Mouse (Mus musculus): ENCODE results near the gene Mfap4. TPM values are rescaled to one million over a fixed set of nuclear protein-coding genes. Genes with fewer than 3 reads are reported as not detected.

The Mfap4 gene
- polyA plus RNA-seq, 1 experiment from 2014 or later, result 60.5 TPM

- H3K9me3 ChIP-seq, result no peaks in the 10 kb centered on the region
- ATAC-seq (ENCODE audit: low FRiP score), result no peak
- H3K9ac ChIP-seq, result no peak overlapping the region
- H3K27me3 ChIP-seq, result no peaks in the 10 kb centered on the region
- no peak overlapping the region for H3K27ac ChIP-seq
- WGBS, result 88% methylated on average over 1 of the region's 1 CpGs
- H3K4me3 ChIP-seq, result no peak overlapping the region
- H3K4me2 ChIP-seq, result no peak overlapping the region
- H3K36me3 ChIP-seq, result 0 out of 2 replicates have a peak, but pooled peaks cover 3% of the 10 kb centered on the region
- peaks cover 15% of the 10 kb centered on the region for H3K4me1 ChIP-seq (replicated peaks)
Observed at GRCm38 (mm10) chr11:61497490-61497889, 12.3 kb downstream of the Mfap4 start.

- Histone ChIP-seq H3K9ac (no peak overlapping the region), H3K4me3 (no peak overlapping the region), H3K27ac (no peak overlapping the region), H3K4me2 (no peak overlapping the region), H3K9me3 (no peaks in the 10 kb centered on the region), H3K27me3 (no peaks in the 10 kb centered on the region), H3K4me1 (replicated peaks) (peaks cover 10% of the 10 kb centered on the region; the same call in 1 of the 2 replicates), H3K36me3 (no peaks in the 10 kb centered on the region)
- WGBS, result 82% methylated on average over 6 of the region's 6 CpGs
- ATAC-seq (ENCODE audit: low FRiP score), result no peak
Observed at GRCm38 (mm10) chr11:61498736-61499504, 13.7 kb downstream of the Mfap4 start.

GRCm38 (mm10) chr11:61503933-61504332, 18.7 kb downstream of the Mfap4 start:
- WGBS, result 73% methylated on average over 8 of the region's 8 CpGs
- Histone ChIP-seq H3K36me3 (peaks cover 4% of the 10 kb centered on the region; the same call in 1 of the 2 replicates), H3K9me3 (no peaks in the 10 kb centered on the region), H3K4me1 (replicated peaks) (peaks cover 26% of the 10 kb centered on the region), H3K27ac (peak overlapping the region; percentile 93), H3K4me3 (peak overlapping the region; percentile 67; the same call in 1 of the 2 replicates), H3K27me3 (no peaks in the 10 kb centered on the region), H3K9ac (peak overlapping the region; percentile 80), H3K4me2 (peak overlapping the region; percentile 67)
- ATAC-seq (ENCODE audit: low FRiP score), result no peak

GRCm38 (mm10) chr11:61504713-61505257, 19.6 kb downstream of the Mfap4 start, which contains the start of gene B9d1:
Gene B9d1 (plus strand): TSS chr11:61505144.
- Histone ChIP-seq H3K9me3 (no peaks in the 10 kb centered on the region), H3K4me1 (replicated peaks) (peaks cover 26% of the 10 kb centered on the region), H3K27ac (peak within 1 kb of the TSS; percentile 93), H3K27me3 (no peaks in the 10 kb centered on the region), H3K4me3 (peak within 1 kb of the TSS; percentile 67), H3K4me2 (peak within 1 kb of the TSS; percentile 67), H3K9ac (peak within 1 kb of the TSS; percentile 80), H3K36me3 (peaks cover 12% of the 10 kb centered on the region)
- ATAC-seq (ENCODE audit: low FRiP score), result peak; percentile 95
- WGBS, result under 1% methylated on average over 39 of the region's 39 CpGs

- no peak for ATAC-seq (ENCODE audit: low FRiP score)
- peaks cover 69% of the 10 kb centered on the region for H3K36me3 ChIP-seq
Observed at GRCm38 (mm10) chr11:61514953-61515352, 29.7 kb downstream of the Mfap4 start.

GRCm38 (mm10) chr11:61517971-61518370, 32.7 kb downstream of the Mfap4 start:
- H3K27me3 ChIP-seq, result no peaks in the 10 kb centered on the region
- no peak overlapping the region for H3K4me3 ChIP-seq
- 93% methylated on average over 1 of the region's 1 CpGs for WGBS
- no peak overlapping the region for H3K27ac ChIP-seq
- ATAC-seq (ENCODE audit: low FRiP score), result no peak
- H3K4me1 ChIP-seq (replicated peaks), result no peaks in the 10 kb centered on the region
- H3K9me3 ChIP-seq, result no peaks in the 10 kb centered on the region
- no peak overlapping the region for H3K9ac ChIP-seq
- H3K4me2 ChIP-seq, result no peak overlapping the region
- peaks cover 72% of the 10 kb centered on the region for H3K36me3 ChIP-seq

More at GRCm38 (mm10) chr11:61514953-61515352, 29.7 kb downstream of the Mfap4 start:
- Histone ChIP-seq H3K9me3 (no peaks in the 10 kb centered on the region), H3K9ac (no peak overlapping the region), H3K4me2 (no peak overlapping the region), H3K27me3 (no peaks in the 10 kb centered on the region), H3K27ac (no peak overlapping the region), H3K4me1 (replicated peaks) (no peaks in the 10 kb centered on the region), H3K4me3 (no peak overlapping the region)
- 33% methylated on average over 3 of the region's 3 CpGs for WGBS

GRCm38 (mm10) chr11:61518871-61519270, 33.6 kb downstream of the Mfap4 start:
- no peaks in the 10 kb centered on the region for H3K9me3 ChIP-seq
- no peak for ATAC-seq (ENCODE audit: low FRiP score)
- 95% methylated on average over 3 of the region's 3 CpGs for WGBS
- H3K4me2 ChIP-seq, result no peak overlapping the region
- H3K4me3 ChIP-seq, result no peak overlapping the region
- H3K27me3 ChIP-seq, result no peaks in the 10 kb centered on the region
- peaks cover 71% of the 10 kb centered on the region for H3K36me3 ChIP-seq
- H3K27ac ChIP-seq, result no peak overlapping the region
- H3K9ac ChIP-seq, result no peak overlapping the region
- no peaks in the 10 kb centered on the region for H3K4me1 ChIP-seq (replicated peaks)

GRCm38 (mm10) chr11:61519484-61520107, 34.4 kb downstream of the Mfap4 start:
- H3K4me2 ChIP-seq, result no peak overlapping the region
- no peak for ATAC-seq (ENCODE audit: low FRiP score)
- no peak overlapping the region for H3K27ac ChIP-seq
- H3K9me3 ChIP-seq, result no peaks in the 10 kb centered on the region
- WGBS, result 95% methylated on average over 3 of the region's 3 CpGs
- no peaks in the 10 kb centered on the region for H3K4me1 ChIP-seq (replicated peaks)
- H3K36me3 ChIP-seq, result peaks cover 69% of the 10 kb centered on the region
- no peak overlapping the region for H3K4me3 ChIP-seq
- H3K27me3 ChIP-seq, result no peaks in the 10 kb centered on the region
- H3K9ac ChIP-seq, result no peak overlapping the region

GRCm38 (mm10) chr11:61526872-61527271, 41.6 kb downstream of the Mfap4 start:
- H3K4me1 ChIP-seq (replicated peaks), result peaks cover 19% of the 10 kb centered on the region
- no peak overlapping the region for H3K4me3 ChIP-seq
- 92% methylated on average over 1 of the region's 1 CpGs for WGBS
- no peak overlapping the region for H3K4me2 ChIP-seq
- H3K9ac ChIP-seq, result no peak overlapping the region
- H3K27me3 ChIP-seq, result no peaks in the 10 kb centered on the region
- peaks cover 25% of the 10 kb centered on the region for H3K36me3 ChIP-seq
- ATAC-seq (ENCODE audit: low FRiP score), result no peak
- H3K9me3 ChIP-seq, result no peaks in the 10 kb centered on the region
- H3K27ac ChIP-seq, result no peak overlapping the region

GRCm38 (mm10) chr11:61529268-61529713, 44.1 kb downstream of the Mfap4 start:
- Histone ChIP-seq H3K9me3 (no peaks in the 10 kb centered on the region), H3K36me3 (peaks cover 25% of the 10 kb centered on the region), H3K9ac (no peak overlapping the region), H3K27ac (peak overlapping the region; percentile 36), H3K4me1 (replicated peaks) (peaks cover 21% of the 10 kb centered on the region), H3K27me3 (no peaks in the 10 kb centered on the region), H3K4me3 (no peak overlapping the region), H3K4me2 (no peak overlapping the region)
- ATAC-seq (ENCODE audit: low FRiP score), result peak; percentile 46; the same call in 1 of the 2 replicates
- 27% methylated on average over 4 of the region's 4 CpGs for WGBS

GRCm38 (mm10) chr11:61532820-61533219, 47.6 kb downstream of the Mfap4 start:
- Histone ChIP-seq H3K9ac (no peak overlapping the region), H3K9me3 (no peaks in the 10 kb centered on the region), H3K27ac (no peak overlapping the region), H3K4me2 (no peak overlapping the region), H3K4me3 (no peak overlapping the region), H3K36me3 (peaks cover 22% of the 10 kb centered on the region; the same call in 1 of the 2 replicates), H3K4me1 (replicated peaks) (peaks cover 17% of the 10 kb centered on the region), H3K27me3 (no peaks in the 10 kb centered on the region)
- no peak for ATAC-seq (ENCODE audit: low FRiP score)
- WGBS, result 89% methylated on average over 2 of the region's 2 CpGs

- Histone ChIP-seq H3K27me3 (no peaks in the 10 kb centered on the region), H3K9ac (no peak overlapping the region), H3K36me3 (peaks cover 23% of the 10 kb centered on the region; the same call in 1 of the 2 replicates), H3K4me1 (replicated peaks) (peaks cover 16% of the 10 kb centered on the region), H3K4me3 (no peak overlapping the region), H3K4me2 (no peak overlapping the region), H3K9me3 (no peaks in the 10 kb centered on the region), H3K27ac (no peak overlapping the region)
- 75% methylated on average over 5 of the region's 5 CpGs for WGBS
- no peak for ATAC-seq (ENCODE audit: low FRiP score)
Observed at GRCm38 (mm10) chr11:61533571-61533970, 48.3 kb downstream of the Mfap4 start.
